Mouse (Mus musculus) MEL (cell line): ENCODE results near the gene Ahcyl1.

ENCODE experiments used
- CTCF ChIP-seq, 3 experiments: IDR thresholded peaks in 2 of 3; conservative IDR thresholded peaks in 1 of 3; 2 replicates each; pipeline ENCODE4 v1.5.1; 2011 to 2012; ENCODE audit warnings: low read length in 3 of 3, low read depth in 2 of 3, mild to moderate bottlenecking in 2 of 3, improper control_type of control experiment in 1 of 3, inconsistent platforms in 1 of 3, mixed read lengths in 1 of 3, moderate library complexity in 1 of 3; ENCODE audit not compliant: control insufficient read depth in 1 of 3, insufficient read depth in 1 of 3, poor library complexity in 1 of 3, severe bottlenecking in 1 of 3
- EP300 ChIP-seq, 2 experiments: IDR thresholded peaks; 2 replicates each; pipeline ENCODE4 v1.6.1; 2011; ENCODE audit warnings: improper control_type of control experiment in 2 of 2, low read length in 2 of 2, low read depth in 1 of 2, mild to moderate bottlenecking in 1 of 2
- GATA1 ChIP-seq: IDR thresholded peaks from 2 replicates; pipeline ENCODE4 v1.6.1; 2011; ENCODE audit warnings: low read depth, low read length, improper control_type of control experiment
- HCFC1 ChIP-seq: IDR thresholded peaks from 2 replicates; pipeline ENCODE4 v1.6.1; 2012; ENCODE audit warnings: low read depth, mild to moderate bottlenecking, inconsistent platforms, low read length, improper control_type of control experiment, moderate library complexity
- MAZ ChIP-seq: IDR thresholded peaks from 2 replicates; pipeline ENCODE4 v1.6.1; 2012; ENCODE audit warnings: low read depth, mild to moderate bottlenecking, inconsistent platforms, low read length, improper control_type of control experiment
- MYB ChIP-seq: IDR thresholded peaks from 2 replicates; pipeline ENCODE4 v1.6.1; 2011; ENCODE audit warnings: mild to moderate bottlenecking, low read depth, low read length, improper control_type of control experiment
- MYC ChIP-seq: IDR thresholded peaks from 2 replicates; pipeline ENCODE4 v1.6.1; 2011; ENCODE audit warnings: low read depth, mild to moderate bottlenecking, low read length, improper control_type of control experiment, moderate library complexity
- NRF1 ChIP-seq: IDR thresholded peaks from 2 replicates; pipeline ENCODE4 v1.6.1; 2014; ENCODE audit warnings: low read depth, mild to moderate bottlenecking, inconsistent platforms, low read length, improper control_type of control experiment, moderate library complexity; ENCODE audit not compliant: poor library complexity, insufficient read depth, severe bottlenecking
- POLR2A ChIP-seq, 2 experiments: IDR thresholded peaks; 2 replicates each; pipeline ENCODE4 v1.6.1; 2011 to 2012; ENCODE audit warnings: low read length in 2 of 2, mild to moderate bottlenecking in 2 of 2, control low read depth in 1 of 2, improper control_type of control experiment in 1 of 2, low read depth in 1 of 2, moderate library complexity in 1 of 2; ENCODE audit not compliant: control insufficient read depth in 1 of 2, insufficient read depth in 1 of 2, poor library complexity in 1 of 2
- POLR2AphosphoS2 ChIP-seq: IDR thresholded peaks from 2 replicates; pipeline ENCODE4 v1.6.1; 2011; ENCODE audit warnings: low read length, improper control_type of control experiment
- RAD21 ChIP-seq: IDR thresholded peaks from 2 replicates; pipeline ENCODE4 v1.6.1; 2011; ENCODE audit warnings: mild to moderate bottlenecking, low read depth, low read length, improper control_type of control experiment
- TAL1 ChIP-seq: IDR thresholded peaks from 2 replicates; pipeline ENCODE4 v1.6.1; 2012; ENCODE audit warnings: mild to moderate bottlenecking, inconsistent platforms, low read length, moderate library complexity, mixed read lengths
- UBTF ChIP-seq: IDR thresholded peaks from 2 replicates; pipeline ENCODE4 v1.6.1; 2012; ENCODE audit warnings: low read depth, mild to moderate bottlenecking, inconsistent platforms, low read length, improper control_type of control experiment, moderate library complexity, borderline replicate concordance; ENCODE audit not compliant: insufficient read depth
- USF1 ChIP-seq: IDR thresholded peaks from 2 replicates; pipeline ENCODE4 v1.6.1; 2014; ENCODE audit warnings: low read depth, mild to moderate bottlenecking, inconsistent platforms, low read length, improper control_type of control experiment, moderate library complexity

- TF ChIP-seq EP300 (IDR thresholded peaks at IDR 0.05; ENCODE audit: low read depth in 1 of 2, low read length in 2 of 2) (no peak), POLR2A (IDR thresholded peaks at IDR 0.05; ENCODE audit: control insufficient read depth in 1 of 2, insufficient read depth in 1 of 2, low read depth in 1 of 2, low read length in 2 of 2, poor library complexity in 1 of 2) (no peak), CTCF (IDR thresholded peaks at IDR 0.05 in 2 of 3, conservative IDR thresholded peaks at IDR 0.05 in 1 of 3; ENCODE audit: control insufficient read depth in 1 of 3, insufficient read depth in 1 of 3, low read depth in 2 of 3, low read length in 3 of 3, poor library complexity in 1 of 3, severe bottlenecking in 1 of 3) (no peak), NRF1 (no peak), HCFC1 (no peak), MAZ (no peak), GATA1 (no peak), RAD21 (no peak), TAL1 (no peak), USF1 (no peak), MYC (no peak), MYB (no peak), UBTF (no peak), POLR2AphosphoS2 (no peak)
Observed at GRCm38 (mm10) chr3:107632786-107633185, 63.6 kb downstream of the Ahcyl1 start.
